Mouse (Mus musculus): ENCODE measurements around the gene Mis18a. TPM values are rescaled to one million over a fixed set of nuclear protein-coding genes. Genes with fewer than 3 reads are reported as not detected.

Mis18a gene
- polyA plus RNA-seq, 1 experiment from 2014 or later: 87.3 TPM

DNA sequence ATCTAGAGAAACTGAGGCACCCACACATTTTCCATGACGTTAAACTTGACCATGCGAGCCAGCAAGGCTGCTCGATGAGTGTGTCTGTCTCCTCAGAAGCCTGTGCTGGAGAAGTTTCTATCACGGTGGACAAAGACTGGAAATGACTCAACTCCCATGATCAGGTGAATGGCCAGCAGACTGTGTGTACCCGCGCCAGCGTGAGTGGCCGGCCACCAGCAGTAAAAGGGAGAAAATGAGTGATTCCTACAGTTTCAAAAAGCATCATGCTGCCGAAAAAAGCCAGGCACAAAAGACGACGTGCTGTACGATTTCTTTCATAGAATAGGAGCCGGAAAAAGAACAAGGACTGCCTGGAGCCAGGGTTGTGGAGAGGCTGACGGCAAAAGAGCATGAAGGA is 27.8 kb downstream of the Mis18a start:
- Histone ChIP-seq H3K27ac (no peak overlapping the region), H3K4me1 (peaks cover 36% of the 10 kb centered on the region), H3K9ac (no peak overlapping the region), H3K4me3 (no peak overlapping the region), H3K36me3 (no peaks in the 10 kb centered on the region), H3K4me2 (no peak overlapping the region), H3K27me3 (no peaks in the 10 kb centered on the region), H3K9me3 (no peaks in the 10 kb centered on the region)
- 78% methylated on average over 14 of the region's 14 CpGs for WGBS
- no peak for ATAC-seq (ENCODE audit: borderline replicate concordance, extremely low read depth, low FRiP score, low TSS enrichment)

DNA sequence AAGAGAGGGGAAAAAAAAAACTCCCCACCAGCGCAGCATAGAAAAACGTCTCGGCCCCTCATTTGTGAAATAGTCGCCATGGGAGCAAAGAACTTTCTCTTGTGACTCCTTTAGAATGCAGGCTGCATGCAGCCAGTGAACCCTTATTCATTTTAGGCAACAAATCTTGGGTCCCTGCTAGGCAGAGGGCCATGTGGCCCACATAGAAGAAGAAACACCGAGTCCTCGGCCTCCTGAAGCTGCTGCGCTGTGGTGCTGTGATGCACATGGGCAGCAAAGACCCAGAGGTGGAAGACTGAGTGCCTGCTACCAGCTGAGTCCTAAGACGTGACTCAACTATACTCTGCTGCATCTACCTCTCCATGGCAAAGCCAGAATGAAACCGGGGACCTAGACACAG is 30.9 kb downstream of the Mis18a start:
- H3K36me3 ChIP-seq: no peaks in the 10 kb centered on the region
- no peak overlapping the region for H3K4me3 ChIP-seq
- no peak overlapping the region for H3K9ac ChIP-seq
- H3K4me1 ChIP-seq: peaks cover 37% of the 10 kb centered on the region
- H3K27ac ChIP-seq: peak overlapping the region; percentile 76
- H3K27me3 ChIP-seq: no peaks in the 10 kb centered on the region
- H3K4me2 ChIP-seq: no peak overlapping the region
- WGBS: 79% methylated on average over 9 of the region's 9 CpGs
- ATAC-seq (ENCODE audit: borderline replicate concordance, extremely low read depth, low FRiP score, low TSS enrichment): no peak
- no peaks in the 10 kb centered on the region for H3K9me3 ChIP-seq

- Histone ChIP-seq H3K4me1 (peaks cover 37% of the 10 kb centered on the region), H3K9me3 (no peaks in the 10 kb centered on the region), H3K4me3 (no peak overlapping the region), H3K9ac (no peak overlapping the region), H3K27me3 (no peaks in the 10 kb centered on the region), H3K4me2 (peak overlapping the region; percentile 10; the same call in 1 of the 2 replicates), H3K27ac (peak overlapping the region; percentile 76), H3K36me3 (no peaks in the 10 kb centered on the region)
- ATAC-seq (ENCODE audit: borderline replicate concordance, extremely low read depth, low FRiP score, low TSS enrichment): peak; percentile 83; the same call in 1 of the 2 replicates
- WGBS: 43% methylated on average over 10 of the region's 10 CpGs
Observed at GRCm38 (mm10) chr16:90695121-90695520, 32.1 kb downstream of the Mis18a start.

DNA sequence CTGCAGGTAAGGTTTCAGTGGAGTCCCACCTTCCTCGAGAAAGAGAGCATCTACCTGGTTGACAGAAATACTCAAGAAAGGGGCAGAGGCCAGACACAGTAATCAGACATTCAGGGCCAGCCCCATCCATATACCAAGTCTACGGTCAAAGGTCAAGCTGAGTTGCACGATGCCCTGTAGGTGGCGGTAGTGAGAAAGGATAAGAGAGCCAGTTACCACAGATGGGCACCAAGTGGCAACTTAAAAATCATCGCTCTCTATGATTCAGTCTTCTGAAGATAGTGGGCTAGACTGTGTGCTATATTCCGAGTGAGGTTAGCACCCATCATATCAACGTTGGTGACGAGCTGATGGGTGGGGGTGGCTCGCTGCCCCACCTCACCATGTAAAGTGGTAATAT is 32.5 kb downstream of the Mis18a start:
- Histone ChIP-seq H3K4me3 (no peak overlapping the region), H3K9me3 (no peaks in the 10 kb centered on the region), H3K4me2 (peak overlapping the region; percentile 10; the same call in 1 of the 2 replicates), H3K36me3 (no peaks in the 10 kb centered on the region), H3K4me1 (peaks cover 37% of the 10 kb centered on the region), H3K9ac (no peak overlapping the region), H3K27ac (peak overlapping the region; percentile 76), H3K27me3 (no peaks in the 10 kb centered on the region)
- no peak for ATAC-seq (ENCODE audit: borderline replicate concordance, extremely low read depth, low FRiP score, low TSS enrichment)
- WGBS: 62% methylated on average over 9 of the region's 9 CpGs

GRCm38 (mm10) chr16:90693625-90694024 is 33.6 kb downstream of the Mis18a start:
- Histone ChIP-seq H3K4me3 (no peak overlapping the region), H3K27me3 (no peaks in the 10 kb centered on the region), H3K4me1 (peaks cover 37% of the 10 kb centered on the region), H3K9me3 (no peaks in the 10 kb centered on the region), H3K4me2 (no peak overlapping the region), H3K36me3 (no peaks in the 10 kb centered on the region), H3K9ac (no peak overlapping the region), H3K27ac (peak overlapping the region; percentile 69)
- WGBS: 60% methylated on average over 5 of the region's 5 CpGs
- ATAC-seq (ENCODE audit: borderline replicate concordance, extremely low read depth, low FRiP score, low TSS enrichment): no peak

DNA sequence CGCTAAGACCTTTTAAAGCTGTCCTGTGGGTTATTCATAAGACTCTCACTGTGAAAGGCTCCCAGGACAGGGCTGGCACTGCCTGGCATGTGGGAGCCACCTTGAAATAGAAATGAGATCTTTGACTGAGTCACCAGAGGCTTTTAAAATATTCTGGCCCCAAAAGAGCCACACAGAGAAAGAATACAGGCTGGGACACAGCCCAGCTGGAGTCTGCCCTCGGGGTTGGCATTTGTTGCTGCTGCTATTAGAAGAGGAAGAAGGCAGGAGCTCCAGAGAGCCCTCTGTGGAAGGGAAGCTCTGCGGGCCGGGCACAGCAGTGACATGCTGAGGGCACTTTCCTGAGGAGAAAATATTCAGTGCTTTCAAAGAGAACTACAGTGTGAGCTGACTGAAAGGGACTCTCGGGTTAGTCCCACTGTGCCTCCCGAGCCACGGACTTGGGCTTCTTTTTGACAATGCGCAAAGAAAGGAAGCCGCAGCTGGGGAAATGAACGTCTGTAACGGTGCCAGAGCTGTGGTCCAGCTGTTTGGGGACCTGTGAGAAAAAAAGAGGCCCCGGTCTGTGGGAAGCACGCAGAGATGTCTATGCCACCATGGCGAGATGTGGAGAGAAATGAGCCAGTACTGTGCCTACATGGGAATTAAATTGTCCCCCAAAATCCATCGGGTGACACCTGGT is 34.4 kb downstream of the Mis18a start:
- Histone ChIP-seq H3K27me3 (no peaks in the 10 kb centered on the region), H3K9me3 (no peaks in the 10 kb centered on the region), H3K4me3 (no peak overlapping the region), H3K4me1 (peaks cover 44% of the 10 kb centered on the region), H3K9ac (no peak overlapping the region), H3K27ac (peak overlapping the region; percentile 69), H3K4me2 (no peak overlapping the region), H3K36me3 (no peaks in the 10 kb centered on the region)
- WGBS: 47% methylated on average over 15 of the region's 15 CpGs
- ATAC-seq (ENCODE audit: borderline replicate concordance, extremely low read depth, low FRiP score, low TSS enrichment): 0 out of 2 replicates have a peak, but pooled peaks have one; percentile 16

- Histone ChIP-seq H3K27ac (peak overlapping the region; percentile 32), H3K9me3 (no peaks in the 10 kb centered on the region), H3K4me1 (peaks cover 19% of the 10 kb centered on the region), H3K4me3 (no peak overlapping the region), H3K27me3 (no peaks in the 10 kb centered on the region), H3K9ac (no peak overlapping the region), H3K36me3 (no peaks in the 10 kb centered on the region), H3K4me2 (no peak overlapping the region)
- 50% methylated on average over 12 of the region's 12 CpGs for WGBS
- ATAC-seq (ENCODE audit: borderline replicate concordance, extremely low read depth, low FRiP score, low TSS enrichment): peak; percentile 48
Observed at GRCm38 (mm10) chr16:90687687-90688263, 39.4 kb downstream of the Mis18a start.

GRCm38 (mm10) chr16:90687011-90687410 is 40.2 kb downstream of the Mis18a start:
- WGBS: 4% methylated on average over 3 of the region's 5 CpGs
- Histone ChIP-seq H3K4me1 (peaks cover 16% of the 10 kb centered on the region), H3K4me3 (no peak overlapping the region), H3K27me3 (no peaks in the 10 kb centered on the region), H3K9ac (no peak overlapping the region), H3K36me3 (no peaks in the 10 kb centered on the region), H3K27ac (peak overlapping the region; percentile 32), H3K9me3 (no peaks in the 10 kb centered on the region), H3K4me2 (no peak overlapping the region)
- peak; percentile 40; the same call in 1 of the 2 replicates for ATAC-seq (ENCODE audit: borderline replicate concordance, extremely low read depth, low FRiP score, low TSS enrichment)

DNA sequence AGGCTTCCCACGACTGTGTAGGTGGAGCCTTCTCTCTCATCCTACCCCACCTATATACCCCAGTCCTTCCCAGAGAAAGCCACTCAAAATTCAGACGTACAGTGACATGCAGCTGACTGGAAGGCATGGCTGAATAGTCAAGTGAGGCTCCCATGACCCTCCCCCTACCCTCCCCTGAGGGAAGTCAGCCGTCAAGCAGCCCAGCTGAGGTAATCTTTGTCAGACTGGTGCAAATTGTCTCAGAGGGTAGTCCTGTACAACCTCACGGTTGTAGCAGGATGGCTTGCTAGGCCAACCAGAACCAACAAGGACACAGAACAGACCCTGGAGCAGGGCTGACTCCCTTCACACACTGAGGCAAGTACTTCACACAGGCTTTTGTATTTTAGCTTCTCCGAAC is 43.1 kb downstream of the Mis18a start:
- H3K27ac ChIP-seq: no peak overlapping the region
- H3K36me3 ChIP-seq: no peaks in the 10 kb centered on the region
- no peak overlapping the region for H3K4me2 ChIP-seq
- 64% methylated on average over 5 of the region's 5 CpGs for WGBS
- ATAC-seq (ENCODE audit: borderline replicate concordance, extremely low read depth, low FRiP score, low TSS enrichment): no peak
- peaks cover 16% of the 10 kb centered on the region for H3K4me1 ChIP-seq
- no peak overlapping the region for H3K9ac ChIP-seq
- H3K27me3 ChIP-seq: no peaks in the 10 kb centered on the region
- no peak overlapping the region for H3K4me3 ChIP-seq
- H3K9me3 ChIP-seq: no peaks in the 10 kb centered on the region

DNA sequence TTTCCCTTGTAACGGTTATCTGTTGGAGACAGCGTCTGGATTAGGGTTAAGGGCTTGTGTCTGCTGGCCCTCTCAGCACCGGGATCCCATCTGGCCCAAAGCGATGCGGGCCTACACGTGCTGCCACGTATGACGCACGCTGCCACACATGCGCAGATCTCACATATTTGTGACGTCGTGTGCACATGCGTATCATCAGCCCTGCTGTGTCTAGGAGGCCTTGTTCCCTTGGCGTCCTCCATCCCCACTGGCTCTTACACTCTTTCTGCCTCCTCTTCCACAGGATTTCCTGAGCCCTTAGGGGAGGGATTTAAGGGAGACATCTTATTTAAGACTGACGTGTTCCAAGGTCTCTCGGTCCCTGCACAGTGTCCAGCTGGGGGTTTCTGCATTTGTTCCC is 47.2 kb downstream of the Mis18a start:
- ATAC-seq (ENCODE audit: borderline replicate concordance, extremely low read depth, low FRiP score, low TSS enrichment): no peak
- no peaks in the 10 kb centered on the region for H3K27me3 ChIP-seq
- 0 out of 2 replicates have a peak, but pooled peaks cover 6% of the 10 kb centered on the region for H3K4me1 ChIP-seq
- H3K4me2 ChIP-seq: no peak overlapping the region
- H3K27ac ChIP-seq: no peak overlapping the region
- H3K9me3 ChIP-seq: no peaks in the 10 kb centered on the region
- WGBS: 85% methylated on average over 16 of the region's 16 CpGs
- no peaks in the 10 kb centered on the region for H3K36me3 ChIP-seq
- H3K9ac ChIP-seq: no peak overlapping the region
- no peak overlapping the region for H3K4me3 ChIP-seq

GRCm38 (mm10) chr16:90678820-90679219 is 48.4 kb downstream of the Mis18a start:
- no peaks in the 10 kb centered on the region for H3K27me3 ChIP-seq
- H3K9me3 ChIP-seq: no peaks in the 10 kb centered on the region
- H3K4me1 ChIP-seq: 0 out of 2 replicates have a peak, but pooled peaks cover 6% of the 10 kb centered on the region
- no peak overlapping the region for H3K4me3 ChIP-seq
- no peak overlapping the region for H3K27ac ChIP-seq
- 91% methylated on average over 3 of the region's 3 CpGs for WGBS
- H3K9ac ChIP-seq: no peak overlapping the region
- H3K36me3 ChIP-seq: no peaks in the 10 kb centered on the region
- ATAC-seq (ENCODE audit: borderline replicate concordance, extremely low read depth, low FRiP score, low TSS enrichment): no peak
- no peak overlapping the region for H3K4me2 ChIP-seq

- 38% methylated on average over 20 of the region's 20 CpGs for WGBS
Observed at GRCm38 (mm10) chr16:90676920-90677574, 50.2 kb downstream of the Mis18a start.

More at GRCm38 (mm10) chr16:90676920-90677574, 50.2 kb downstream of the Mis18a start:
- no peaks in the 10 kb centered on the region for H3K27me3 ChIP-seq
- no peak overlapping the region for H3K4me3 ChIP-seq
- ATAC-seq (ENCODE audit: borderline replicate concordance, extremely low read depth, low FRiP score, low TSS enrichment): peak; percentile 58; the same call in 1 of the 2 replicates
- no peaks in the 10 kb centered on the region for H3K36me3 ChIP-seq
- 0 out of 2 replicates have a peak, but pooled peaks cover 6% of the 10 kb centered on the region for H3K4me1 ChIP-seq
- no peaks in the 10 kb centered on the region for H3K9me3 ChIP-seq
- no peak overlapping the region for H3K27ac ChIP-seq
- H3K9ac ChIP-seq: no peak overlapping the region
- H3K4me2 ChIP-seq: peak overlapping the region; percentile 22; the same call in 1 of the 2 replicates

All from lung, embryonic 15.5 days (tissue).